Mouse (Mus musculus) midbrain, embryonic 10.5 days (tissue): Measurements from ENCODE around the gene Stox2. TPM values are rescaled to one million over a fixed set of nuclear protein-coding genes. Genes with fewer than 3 reads are reported as not detected.
"Not testable (repeated sequence)": the region's sequence is repeated elsewhere in the genome, so short reads cannot be mapped to it uniquely, and the experiment has no call there.

Experiments used
- DNase-seq: peaks from one replicate; pipeline ENCODE4 v3.0.0-alpha.2; 2017; ENCODE audit warnings: low spot score
- H3K27ac ChIP-seq: fragments of 300-500 bp; sonication (generic); replicated peaks from 2 replicates; pipeline ENCODE4 v1.5.1; 2016; ENCODE audit warnings: mild to moderate bottlenecking
- H3K27me3 ChIP-seq: fragments of 300-500 bp; sonication (generic); 2 replicates; pipeline ENCODE4 v1.6.1; 2016; ENCODE audit warnings: low read depth, mild to moderate bottlenecking; ENCODE audit not compliant: poor library complexity, severe bottlenecking
- H3K36me3 ChIP-seq: fragments of 300-500 bp; sonication (generic); 2 replicates; pipeline ENCODE4 v1.6.1; 2016; ENCODE audit warnings: mild to moderate bottlenecking, moderate library complexity
- H3K4me1 ChIP-seq: fragments of 300-500 bp; sonication (generic); 2 replicates; pipeline ENCODE4 v1.6.1; 2016
- H3K4me3 ChIP-seq: fragments of 300-500 bp; sonication (generic); 2 replicates; pipeline ENCODE4 v1.5.1; 2016; ENCODE audit warnings: mild to moderate bottlenecking, moderate library complexity
- H3K9me3 ChIP-seq: fragments of 300-500 bp; sonication (generic); replicated peaks from 2 replicates; pipeline ENCODE4 v1.6.1; 2016; ENCODE audit warnings: mild to moderate bottlenecking
- WGBS: fragments of 180-500 bp; shearing (Covaris S2); methylation state at CpG from one replicate; pipeline ENCODE4 v1.1.7; 2016; 5-methylcytosine and 5-hydroxymethylcytosine counted together
- polyA plus RNA-seq: library from polyadenylated mRNA; unstranded; fragments of >200 nt; fragmentation: Nextera tagmentation; extraction: Ambion mirVana; gene quantifications from 2 replicates; pipeline ENCODE4 v1.2.1, GENCODE M21; 2016

Stox2 gene
- 22.2 and 28.2 TPM in 2 replicates for polyA plus RNA-seq

DNA sequence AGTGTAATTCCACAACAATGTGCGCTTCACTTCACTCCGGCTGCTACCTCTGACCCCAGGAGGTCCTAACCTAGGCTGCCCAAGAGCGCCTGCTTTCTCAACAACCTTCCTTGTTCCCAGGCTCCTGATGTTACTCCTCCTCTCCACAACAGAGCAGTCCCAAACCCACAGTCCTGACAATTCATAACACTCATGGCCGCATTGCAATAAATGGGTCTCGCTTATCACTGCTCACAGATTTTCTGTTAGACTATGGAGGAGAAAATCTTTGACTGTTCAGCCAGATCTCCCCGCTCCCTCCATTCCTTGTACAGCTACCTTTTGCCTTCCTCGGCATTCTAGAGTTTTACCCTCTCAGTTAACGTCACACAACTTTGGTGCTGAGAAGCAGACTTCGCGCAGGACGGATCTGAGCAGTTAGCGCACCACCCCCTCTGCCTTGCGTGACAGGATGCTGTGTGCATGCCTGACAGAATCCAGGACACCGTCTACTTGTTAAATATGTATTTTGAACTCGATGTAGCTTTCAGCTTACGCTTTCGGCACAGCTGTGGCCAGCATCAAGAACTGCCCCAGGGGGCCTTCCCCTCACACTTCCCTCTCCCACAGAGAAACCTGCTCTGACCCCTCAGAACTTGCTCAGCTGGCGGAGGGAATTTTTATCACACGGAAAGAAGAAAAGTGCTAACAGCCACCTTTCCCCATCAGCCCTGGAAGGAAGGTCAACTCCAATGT lies at the start of gene Stox2:
Gene Stox2, minus strand, starts transcription at position 51 of the 735 bp plus-strand sequence.
- no peak within 1 kb of the TSS for H3K4me3 ChIP-seq
- DNase-seq = no peak
- H3K9me3 ChIP-seq = 0 out of 2 replicates have a peak, but pooled peaks cover 3% of the 10 kb centered on the region
- 92% methylated on average over 19 of the region's 19 CpGs for WGBS
- no peak within 1 kb of the TSS for H3K27ac ChIP-seq
- no peaks in the 10 kb centered on the region for H3K27me3 ChIP-seq
- no peaks in the 10 kb centered on the region for H3K36me3 ChIP-seq
- H3K4me1 ChIP-seq = no peaks in the 10 kb centered on the region; the same call in 1 of the 2 replicates

DNA sequence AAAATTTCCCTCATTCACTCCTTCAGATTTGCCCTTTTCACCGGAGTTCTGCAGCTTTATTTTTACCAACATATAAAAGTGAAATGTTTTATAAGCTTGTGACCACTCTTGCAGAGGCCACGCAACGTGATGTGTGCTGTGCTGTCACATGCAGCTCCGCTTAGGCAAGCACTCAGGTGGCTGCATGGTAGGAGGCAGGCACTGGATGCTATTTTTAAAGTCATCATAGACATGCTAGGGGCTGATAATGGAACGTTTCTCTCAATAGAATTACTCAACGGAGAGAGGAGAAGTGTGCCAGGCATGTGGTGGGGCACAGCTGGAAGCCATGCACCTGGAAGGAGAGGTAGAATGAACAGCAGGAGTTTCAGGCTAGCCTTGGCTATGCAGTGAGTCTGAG lies 49.3 kb upstream of the Stox2 start:
- peaks cover 96% of the 10 kb centered on the region for H3K36me3 ChIP-seq
- no peaks in the 10 kb centered on the region for H3K9me3 ChIP-seq
- DNase-seq = no peak
- H3K27me3 ChIP-seq = no peaks in the 10 kb centered on the region
- H3K27ac ChIP-seq = no peak overlapping the region
- no peaks in the 10 kb centered on the region for H3K4me1 ChIP-seq
- H3K4me3 ChIP-seq = no peak overlapping the region
- WGBS = 91% methylated on average over 6 of the region's 6 CpGs

DNA sequence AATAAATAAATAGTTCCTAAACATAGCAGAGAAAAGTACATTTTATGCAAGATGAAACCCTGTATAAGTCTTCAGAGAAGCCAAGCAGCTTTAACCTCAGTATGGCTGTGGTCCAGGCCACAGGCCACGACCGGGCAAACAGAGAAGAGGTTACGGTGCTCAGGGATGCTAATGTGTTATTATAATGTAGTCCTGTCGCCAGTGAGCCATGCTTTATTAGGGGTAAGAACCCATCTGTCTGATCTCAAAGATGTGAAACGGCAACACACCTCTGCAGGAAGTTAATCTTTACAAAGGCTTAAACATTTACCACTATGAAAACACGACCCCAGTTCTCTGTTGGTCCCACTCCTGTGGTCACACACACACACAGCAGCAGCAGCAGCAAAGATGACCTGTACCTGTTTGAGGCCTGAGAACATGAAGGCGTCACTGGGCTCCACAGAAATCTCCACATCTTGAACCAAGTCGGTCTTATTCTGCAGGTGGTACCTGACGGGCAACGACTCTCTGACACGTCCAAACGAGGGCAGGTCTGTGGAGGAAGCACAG lies 48.5 kb upstream of the Stox2 start:
- no peaks in the 10 kb centered on the region for H3K4me1 ChIP-seq
- H3K27me3 ChIP-seq = no peaks in the 10 kb centered on the region
- no peaks in the 10 kb centered on the region for H3K9me3 ChIP-seq
- H3K4me3 ChIP-seq = no peak overlapping the region
- peaks cover 95% of the 10 kb centered on the region for H3K36me3 ChIP-seq
- H3K27ac ChIP-seq = no peak overlapping the region
- no peak for DNase-seq
- 92% methylated on average over 12 of the region's 12 CpGs for WGBS

DNA sequence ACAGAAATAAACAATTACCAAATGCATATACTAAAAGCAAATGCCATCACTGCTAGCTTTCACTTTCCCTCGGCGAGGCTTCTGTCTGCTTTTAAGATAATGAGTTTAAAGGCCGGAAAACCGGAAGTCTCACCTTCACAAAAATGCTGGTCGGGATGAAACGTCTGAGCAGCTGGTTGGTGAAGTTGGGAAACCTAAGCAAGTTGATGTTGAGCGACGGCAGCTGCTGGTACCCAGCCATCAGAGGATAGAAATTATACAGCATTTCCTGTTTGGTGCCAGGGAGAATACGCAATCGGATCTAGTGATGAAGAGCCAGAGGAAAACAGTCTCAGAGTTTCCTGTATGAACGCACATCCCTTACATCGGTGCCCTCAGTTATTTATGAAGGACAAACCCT lies 46.9 kb upstream of the Stox2 start:
- Histone ChIP-seq H3K27me3 (no peaks in the 10 kb centered on the region), H3K4me3 (no peak overlapping the region), H3K36me3 (peaks cover 86% of the 10 kb centered on the region), H3K9me3 (no peaks in the 10 kb centered on the region), H3K27ac (no peak overlapping the region), H3K4me1 (peaks cover 14% of the 10 kb centered on the region)
- DNase-seq = no peak
- WGBS = 96% methylated on average over 12 of the region's 12 CpGs

DNA sequence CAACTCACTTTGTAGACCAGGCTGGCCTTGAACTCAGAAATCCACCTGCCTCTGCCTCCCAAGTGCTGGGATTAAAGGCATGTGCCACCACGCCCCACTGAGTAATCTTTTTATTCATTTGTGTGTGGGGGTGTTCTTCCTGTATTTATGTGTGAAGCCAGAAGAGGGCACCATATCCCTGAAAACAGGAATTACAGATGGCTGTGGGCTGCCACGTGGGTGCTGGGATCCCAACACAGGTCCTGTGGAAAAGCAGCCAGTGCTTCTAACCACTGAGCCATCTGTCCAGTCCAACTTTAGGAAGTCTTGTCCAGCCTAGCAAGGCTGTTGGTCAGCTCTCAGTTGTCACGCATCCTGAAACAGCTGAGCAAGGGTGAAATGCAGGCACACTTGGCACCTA lies 41.1 kb upstream of the Stox2 start:
- no peak overlapping the region for H3K27ac ChIP-seq
- peaks cover 47% of the 10 kb centered on the region for H3K36me3 ChIP-seq
- H3K9me3 ChIP-seq = peaks cover 9% of the 10 kb centered on the region
- DNase-seq = no peak
- no peak overlapping the region for H3K4me3 ChIP-seq
- no peaks in the 10 kb centered on the region for H3K27me3 ChIP-seq
- 95% methylated on average over 3 of the region's 3 CpGs for WGBS
- peaks cover 18% of the 10 kb centered on the region for H3K4me1 ChIP-seq

DNA sequence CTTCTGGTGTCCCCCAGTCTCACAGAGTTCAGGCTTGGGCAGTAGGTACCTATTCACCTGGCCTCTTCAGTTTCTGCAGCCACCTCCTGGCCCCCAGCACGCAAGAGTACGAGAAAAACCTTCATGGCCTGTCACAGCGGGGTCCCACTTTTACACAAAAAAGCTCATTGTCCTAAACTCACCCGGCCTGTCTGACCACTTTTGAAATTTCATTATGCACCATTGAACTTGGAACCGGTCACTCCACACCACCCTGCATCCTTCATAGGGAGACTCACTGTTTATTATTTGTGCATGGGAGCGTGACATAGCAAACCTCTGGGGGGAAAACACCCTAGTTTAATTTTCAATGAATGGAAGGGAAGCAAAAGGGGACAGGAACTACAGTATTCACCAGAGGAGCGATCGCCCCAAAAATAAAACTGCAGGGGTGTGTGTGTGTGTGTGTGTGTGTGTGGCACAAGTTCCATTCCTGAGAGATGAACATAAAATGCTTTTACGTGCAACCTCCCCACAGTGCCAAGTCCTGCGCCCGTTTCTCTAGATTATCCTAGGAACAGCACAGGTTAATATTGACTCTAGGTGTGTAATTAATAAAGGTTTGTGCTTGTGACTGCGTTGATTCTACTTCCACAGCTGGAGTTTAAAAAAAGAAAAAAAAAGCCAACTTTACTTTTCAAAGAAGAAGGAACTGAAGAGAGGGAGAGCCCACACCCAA lies 36.4 kb upstream of the Stox2 start:
- WGBS = 75% methylated on average over 12 of the region's 12 CpGs
- no peak overlapping the region for H3K4me3 ChIP-seq
- DNase-seq = no peak
- peaks cover 11% of the 10 kb centered on the region for H3K9me3 ChIP-seq
- H3K4me1 ChIP-seq = peaks cover 9% of the 10 kb centered on the region
- no peak overlapping the region for H3K27ac ChIP-seq
- no peaks in the 10 kb centered on the region for H3K27me3 ChIP-seq
- H3K36me3 ChIP-seq = peaks cover 11% of the 10 kb centered on the region

DNA sequence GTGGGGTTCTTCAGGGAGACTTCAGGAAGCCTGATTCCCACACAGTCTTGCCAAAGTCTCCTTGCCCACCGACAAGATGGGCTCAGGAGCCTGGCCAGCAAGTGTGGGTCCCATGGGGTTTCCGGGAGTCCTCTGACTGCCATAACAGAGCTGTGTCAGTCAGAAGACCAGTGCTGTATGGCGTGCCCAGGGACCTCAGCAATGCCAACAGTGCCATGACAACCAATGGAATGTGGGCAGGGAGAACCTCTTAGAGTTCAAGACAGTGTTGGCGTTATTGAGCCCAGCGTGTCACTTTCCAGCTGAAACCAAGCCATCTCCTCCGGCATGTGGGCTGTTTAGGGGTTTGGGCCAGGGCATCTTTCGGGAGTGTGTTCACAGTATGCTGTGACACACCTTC lies 33.9 kb upstream of the Stox2 start:
- no peak for DNase-seq
- Histone ChIP-seq H3K9me3 (peaks cover 7% of the 10 kb centered on the region; the same call in 1 of the 2 replicates), H3K27ac (no peak overlapping the region), H3K27me3 (no peaks in the 10 kb centered on the region), H3K4me3 (no peak overlapping the region), H3K36me3 (no peaks in the 10 kb centered on the region), H3K4me1 (peaks cover 9% of the 10 kb centered on the region)
- WGBS = 91% methylated on average over 7 of the region's 7 CpGs

DNA sequence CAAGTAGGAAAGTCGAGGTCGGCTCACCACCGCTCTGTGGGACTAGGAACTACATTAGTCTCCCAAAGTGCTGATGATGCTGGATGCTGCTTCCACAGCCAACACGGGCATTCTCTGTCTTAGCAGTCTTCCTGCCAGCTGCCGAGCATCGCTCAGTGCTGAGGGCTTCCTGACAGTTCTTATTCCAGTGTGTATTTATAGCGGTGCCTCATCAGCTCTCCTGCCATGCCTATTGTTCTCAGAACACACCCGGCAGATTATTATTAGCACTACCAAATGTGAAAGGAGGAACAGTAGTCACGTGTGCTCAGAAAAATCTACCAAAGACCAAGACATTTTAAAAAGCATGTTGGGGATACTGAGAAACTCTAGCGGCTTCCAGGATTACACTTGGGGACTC lies 15.5 kb upstream of the Stox2 start:
- WGBS = 90% methylated on average over 10 of the region's 10 CpGs
- Histone ChIP-seq H3K9me3 (peaks cover 13% of the 10 kb centered on the region), H3K4me1 (no peaks in the 10 kb centered on the region), H3K27me3 (no peaks in the 10 kb centered on the region), H3K4me3 (no peak overlapping the region), H3K27ac (no peak overlapping the region), H3K36me3 (no peaks in the 10 kb centered on the region)
- DNase-seq = no peak

DNA sequence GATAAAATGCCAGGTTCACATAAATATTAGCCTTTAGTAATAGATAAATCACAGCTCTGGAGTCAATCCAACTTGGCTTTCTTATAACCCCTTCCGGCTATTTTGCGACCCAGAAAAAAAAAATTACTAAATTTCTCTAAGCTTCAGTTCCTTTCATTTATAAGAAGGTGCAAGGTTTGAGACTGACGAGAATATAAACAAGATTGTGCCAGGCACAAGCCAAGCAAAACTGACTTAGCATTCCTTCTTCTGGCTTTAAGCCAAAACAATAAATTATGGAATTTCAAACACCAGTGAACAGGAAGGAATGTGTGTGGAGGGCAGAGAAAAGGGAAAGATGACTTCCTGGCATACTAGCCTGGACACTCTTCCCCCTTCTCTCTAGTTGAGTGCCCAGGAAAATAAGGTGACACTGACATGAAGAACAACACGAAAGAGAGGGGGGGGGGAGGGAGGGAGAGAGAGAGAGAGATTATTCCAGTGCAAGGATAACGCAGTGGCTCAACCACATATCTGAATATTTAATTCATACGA lies 13.1 kb upstream of the Stox2 start:
- Histone ChIP-seq H3K36me3 (no peaks in the 10 kb centered on the region), H3K27ac (no peak overlapping the region), H3K9me3 (peaks cover 20% of the 10 kb centered on the region), H3K4me3 (no peak overlapping the region), H3K27me3 (no peaks in the 10 kb centered on the region), H3K4me1 (no peaks in the 10 kb centered on the region)
- no peak for DNase-seq
- 92% methylated on average over 6 of the region's 6 CpGs for WGBS

DNA sequence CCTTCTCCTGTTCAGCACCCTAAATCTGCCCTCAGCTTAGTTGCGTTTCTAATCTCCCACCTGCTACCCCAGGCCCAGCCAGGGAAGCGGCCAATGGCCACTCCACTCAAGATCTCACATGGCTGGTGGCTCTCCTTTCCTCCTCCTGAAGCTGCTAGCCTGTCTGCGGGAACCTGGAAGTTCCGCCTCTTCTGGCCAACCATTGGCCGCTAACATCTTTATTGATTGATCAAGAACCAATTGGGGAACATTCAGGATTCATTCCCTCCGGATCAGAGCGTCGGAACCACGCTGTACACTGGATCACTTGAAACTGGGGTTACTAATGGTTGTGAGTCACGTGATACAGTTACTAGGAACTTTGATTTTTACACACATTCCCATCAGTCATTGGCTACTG lies 12.4 kb upstream of the Stox2 start:
- WGBS = 92% methylated on average over 10 of the region's 10 CpGs
- no peaks in the 10 kb centered on the region for H3K27me3 ChIP-seq
- H3K4me3 ChIP-seq = no peak overlapping the region
- no peak overlapping the region for H3K27ac ChIP-seq
- DNase-seq = no peak
- no peaks in the 10 kb centered on the region for H3K36me3 ChIP-seq
- peaks cover 20% of the 10 kb centered on the region for H3K9me3 ChIP-seq
- H3K4me1 ChIP-seq = no peaks in the 10 kb centered on the region

DNA sequence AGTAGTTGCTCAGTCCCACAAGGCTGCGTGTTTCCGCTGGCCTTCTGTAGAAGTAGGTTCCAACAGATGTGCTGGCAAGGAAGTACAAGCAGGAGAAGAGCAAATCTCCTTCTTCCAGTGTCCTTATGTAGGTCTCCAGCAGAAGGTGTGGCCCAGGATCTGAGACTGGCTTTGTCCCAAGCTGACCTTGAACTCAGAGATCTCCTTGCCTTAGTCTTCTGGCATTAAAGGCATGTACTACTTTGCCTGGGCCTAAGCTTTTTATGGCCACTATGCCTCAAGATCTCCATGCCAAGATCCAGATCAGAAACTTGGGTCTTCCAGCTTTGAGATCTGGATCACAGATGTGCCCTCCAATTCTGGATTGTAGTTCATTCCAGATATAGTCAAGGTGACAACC lies 3.0 kb upstream of the Stox2 start:
- WGBS = 91% methylated on average over 2 of the region's 2 CpGs
- not testable (repeated sequence) for H3K27me3 ChIP-seq, H3K4me3 ChIP-seq, H3K27ac ChIP-seq, H3K4me1 ChIP-seq, H3K9me3 ChIP-seq, H3K36me3 ChIP-seq, DNase-seq

DNA sequence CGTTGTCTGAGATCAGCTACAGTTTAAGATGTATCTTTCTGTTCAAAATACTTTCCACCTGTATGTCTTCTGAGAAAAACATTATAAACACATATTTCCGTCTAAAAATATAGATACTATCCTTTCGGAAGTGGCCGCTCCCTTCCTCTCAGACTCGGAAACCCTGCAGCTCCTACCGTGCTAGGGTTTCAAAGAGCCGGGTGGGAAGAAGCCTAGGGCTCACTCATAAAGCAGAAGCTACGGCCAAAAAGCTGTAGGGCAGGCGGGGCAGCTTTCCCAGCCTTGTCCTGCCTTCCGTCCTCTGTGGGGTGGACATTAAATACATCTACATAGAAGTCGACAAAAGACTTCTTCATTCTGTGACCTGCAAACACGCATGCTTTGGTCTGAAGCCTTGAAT lies 6.9 kb downstream of the Stox2 start:
- no peaks in the 10 kb centered on the region for H3K9me3 ChIP-seq
- H3K36me3 ChIP-seq = no peaks in the 10 kb centered on the region
- no peaks in the 10 kb centered on the region for H3K27me3 ChIP-seq
- no peak overlapping the region for H3K4me3 ChIP-seq
- H3K27ac ChIP-seq = no peak overlapping the region
- H3K4me1 ChIP-seq = peaks cover 6% of the 10 kb centered on the region
- DNase-seq = no peak
- WGBS = 69% methylated on average over 12 of the region's 12 CpGs

DNA sequence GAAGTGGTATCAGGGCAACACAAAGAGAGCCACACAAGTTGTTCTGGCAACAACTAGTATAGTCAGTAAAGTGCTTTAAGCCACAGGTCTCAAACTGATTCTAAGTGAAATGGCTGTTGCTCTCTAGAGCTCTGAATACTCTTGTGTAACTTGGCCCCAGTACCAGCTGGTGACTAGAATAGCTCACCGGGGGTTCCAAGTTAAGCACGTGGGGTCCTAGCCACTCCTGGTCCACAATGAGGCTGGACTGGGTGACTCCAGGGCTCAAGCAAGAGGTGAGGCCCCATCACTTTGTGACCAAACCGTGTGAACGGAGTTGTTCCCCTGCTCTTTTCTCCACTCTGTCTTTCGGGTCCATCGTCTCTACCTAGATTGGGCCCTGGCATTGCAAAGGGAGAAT lies 8.2 kb downstream of the Stox2 start:
- H3K27me3 ChIP-seq = no peaks in the 10 kb centered on the region
- WGBS = 77% methylated on average over 6 of the region's 6 CpGs
- no peak overlapping the region for H3K27ac ChIP-seq
- peaks cover 6% of the 10 kb centered on the region for H3K4me1 ChIP-seq
- no peak for DNase-seq
- H3K36me3 ChIP-seq = no peaks in the 10 kb centered on the region
- no peak overlapping the region for H3K4me3 ChIP-seq
- H3K9me3 ChIP-seq = no peaks in the 10 kb centered on the region
